Mouse (Mus musculus) heart, adult 18-20 months (tissue): ENCODE measurements at regions not wholly inside any gene's neighbourhood (a gene's known extent, or its start where the extent isn't known, plus 50 kb on each side); places are given as distances from the start of the nearest gene placed in this dataset.

Source experiments
- DNase-seq, 2 experiments: peaks; one replicate each; pipeline ENCODE4 v3.0.0; 2021 to 2022; ENCODE audit warnings: mixed read lengths in 1 of 2

DNA sequence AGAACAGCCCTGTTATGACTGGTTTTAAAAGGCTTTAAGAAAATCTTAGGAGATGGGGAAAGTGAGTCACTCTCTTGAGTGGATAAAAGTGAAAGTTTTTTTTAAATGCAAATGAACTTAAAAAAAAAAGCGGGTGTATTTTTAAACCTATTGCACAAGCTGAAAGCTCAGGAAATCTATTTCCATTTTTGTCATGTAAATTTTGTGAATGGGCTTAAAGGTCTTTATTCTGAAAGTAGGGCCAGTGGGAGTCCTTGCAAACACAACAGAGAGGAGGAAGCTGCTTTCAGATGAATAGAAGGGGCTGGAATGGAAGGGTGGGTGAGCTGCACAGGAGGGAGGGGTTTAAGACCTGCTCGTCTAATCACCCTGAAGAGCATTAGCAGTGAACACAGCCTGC lies 62.9 kb downstream of the Fam84a start:
- no peak for DNase-seq

DNA sequence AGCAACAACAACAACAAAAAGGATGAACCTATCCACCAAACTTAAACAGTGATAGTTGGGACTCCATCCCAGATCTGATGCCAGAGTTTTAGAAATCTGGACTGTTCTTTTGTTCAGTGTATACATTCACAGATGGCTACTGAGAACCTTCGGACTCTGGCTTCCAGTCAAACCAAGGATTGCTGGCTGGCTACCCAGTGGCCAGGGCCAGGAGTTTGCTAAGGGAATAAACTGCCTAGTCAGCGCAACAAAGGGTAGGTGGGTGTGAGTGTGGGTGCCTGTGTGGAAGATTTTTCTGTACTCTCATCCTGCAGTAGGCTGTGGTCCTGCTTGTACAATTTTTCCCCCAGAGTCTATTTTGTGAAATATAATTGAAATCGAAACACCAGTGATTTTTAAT lies 69.1 kb downstream of the Fam84a start:
- no peak for DNase-seq

DNA sequence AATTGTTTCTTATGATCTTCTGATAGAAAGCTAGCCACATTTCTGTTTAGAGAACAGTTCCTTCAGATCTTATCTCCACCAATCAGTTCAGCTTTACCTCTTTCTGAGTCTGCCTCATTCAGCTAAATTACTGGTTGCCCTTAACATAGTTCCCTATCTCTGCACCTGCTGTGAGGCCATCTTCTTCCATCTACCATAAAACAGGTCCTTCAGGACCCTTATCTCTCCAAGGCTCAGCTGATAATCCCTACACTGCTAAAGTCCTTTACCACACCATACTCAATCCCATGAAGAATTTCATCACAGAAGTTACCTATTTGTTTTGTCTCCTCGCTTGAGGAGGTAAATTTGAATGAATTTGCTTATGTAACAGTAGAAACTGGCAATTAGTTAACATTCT lies 72.0 kb downstream of the Fam84a start:
- DNase-seq, result no peak

DNA sequence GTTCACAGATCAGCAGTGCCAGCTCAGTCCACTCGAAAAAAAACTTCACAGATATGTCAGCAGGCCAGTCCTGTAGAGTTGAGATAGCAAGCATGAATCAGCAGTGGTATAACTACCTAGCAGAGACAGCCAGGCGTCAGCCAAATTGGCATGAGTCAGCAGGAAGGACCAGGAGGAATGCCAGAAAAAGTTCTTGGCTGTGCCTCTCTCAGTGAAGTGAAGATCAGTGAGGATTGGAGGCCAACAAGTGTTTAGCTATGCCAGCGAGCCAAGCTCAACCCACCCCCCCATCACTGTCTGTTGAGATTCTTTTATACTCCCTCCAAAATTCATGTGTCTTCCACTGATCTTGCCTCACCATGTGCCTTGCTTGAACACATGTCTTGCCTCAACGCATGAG lies 82.8 kb downstream of the Fam84a start:
- peak; percentile 55 to 73 for DNase-seq

DNA sequence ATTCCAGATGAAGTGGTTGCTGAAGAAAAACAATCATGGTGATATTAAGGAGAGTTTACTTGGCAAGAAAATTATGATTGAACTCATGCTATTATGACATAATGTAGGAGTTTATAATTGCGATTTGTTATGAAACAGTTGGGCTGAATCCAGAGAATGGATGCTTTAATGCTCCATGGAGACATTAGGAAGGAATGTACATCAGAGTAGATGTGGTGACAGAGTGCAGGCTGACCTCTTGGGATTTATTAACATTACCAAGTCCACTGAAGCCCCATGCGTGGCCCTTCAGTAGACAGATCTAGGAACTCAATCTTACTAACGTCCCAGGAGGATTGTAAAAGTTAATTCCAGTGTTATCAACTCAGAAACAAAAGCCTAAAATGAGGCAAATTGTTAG lies 86.5 kb downstream of the Fam84a start:
- no peak for DNase-seq

DNA sequence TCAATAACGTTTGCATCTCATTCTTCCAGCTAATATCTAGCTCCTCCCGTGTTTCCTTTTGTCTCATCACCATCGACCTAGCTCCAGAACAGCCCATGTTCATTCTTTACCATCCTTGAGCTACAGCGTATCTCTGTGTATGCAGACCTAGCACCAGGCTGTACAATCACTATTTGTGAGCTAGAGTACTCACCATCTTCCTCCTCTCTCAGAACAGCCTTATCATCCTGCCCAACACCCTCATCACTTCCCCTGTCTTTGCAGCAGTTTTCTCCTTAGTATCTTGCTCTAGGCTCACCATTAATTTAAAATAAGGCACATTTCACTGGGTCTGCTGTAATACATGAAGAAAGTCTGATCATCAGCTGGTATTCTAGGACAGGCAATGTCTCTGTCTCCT lies 88.6 kb downstream of the Fam84a start:
- DNase-seq, result no peak

DNA sequence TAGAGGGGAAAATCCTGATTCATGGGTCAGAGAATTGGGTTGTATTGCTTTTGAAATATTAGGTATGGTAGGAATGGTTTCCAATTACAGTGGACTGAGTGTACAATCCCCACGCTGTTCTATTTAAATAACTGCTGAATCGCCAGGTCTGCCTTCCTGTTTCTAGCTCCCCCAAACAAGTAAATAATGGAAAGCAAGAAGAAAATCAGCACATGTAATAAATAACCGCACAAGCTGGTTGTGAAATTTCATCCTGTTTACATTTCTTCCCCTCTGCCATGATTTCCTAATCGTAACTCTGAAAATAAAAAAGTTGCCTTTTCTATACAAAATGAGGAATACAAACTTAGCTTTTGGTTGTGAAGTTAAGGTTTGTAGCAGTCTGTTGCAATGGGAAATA lies 95.7 kb downstream of the Fam84a start:
- DNase-seq, result no peak

DNA sequence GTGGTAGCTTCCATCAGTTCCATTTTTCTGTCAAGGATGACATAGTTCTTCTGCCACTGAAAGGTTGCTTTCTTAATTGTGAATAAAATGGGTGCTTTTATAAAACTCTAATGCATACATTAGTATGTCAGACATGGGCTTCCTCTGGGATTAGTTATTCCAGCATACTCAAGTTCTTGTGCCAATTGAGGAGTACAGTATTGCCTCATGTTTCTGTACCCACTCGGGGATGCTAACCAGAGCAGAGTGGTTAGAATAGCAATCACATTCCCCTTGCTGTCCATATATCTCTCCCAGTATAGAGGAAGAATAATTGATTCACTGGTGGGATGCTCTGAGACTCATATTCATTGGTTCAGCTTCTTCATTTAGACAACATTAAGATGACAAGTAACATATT lies 119.5 kb downstream of the Fam84a start:
- DNase-seq, result no peak

DNA sequence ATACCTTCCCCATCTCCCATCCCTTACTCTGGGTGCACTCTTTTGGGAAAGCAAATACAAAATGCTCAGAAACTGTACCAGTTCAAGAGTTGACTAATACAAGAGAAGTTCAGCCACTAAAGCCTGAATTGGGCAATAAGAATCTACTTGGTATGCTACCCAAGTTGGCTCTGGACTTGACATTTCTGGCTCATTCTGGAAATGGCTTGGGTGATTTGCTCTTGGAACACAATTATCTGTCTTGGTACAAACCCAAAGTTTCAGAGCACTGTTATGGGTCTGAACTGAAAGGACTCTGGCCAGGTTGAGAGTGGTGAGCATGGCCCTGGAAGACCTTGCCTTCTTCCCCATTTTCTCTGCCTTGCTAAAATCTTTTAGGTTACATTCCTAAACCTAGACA lies 136.6 kb downstream of the Fam84a start:
- peak; percentile 10 to 34 for DNase-seq

DNA sequence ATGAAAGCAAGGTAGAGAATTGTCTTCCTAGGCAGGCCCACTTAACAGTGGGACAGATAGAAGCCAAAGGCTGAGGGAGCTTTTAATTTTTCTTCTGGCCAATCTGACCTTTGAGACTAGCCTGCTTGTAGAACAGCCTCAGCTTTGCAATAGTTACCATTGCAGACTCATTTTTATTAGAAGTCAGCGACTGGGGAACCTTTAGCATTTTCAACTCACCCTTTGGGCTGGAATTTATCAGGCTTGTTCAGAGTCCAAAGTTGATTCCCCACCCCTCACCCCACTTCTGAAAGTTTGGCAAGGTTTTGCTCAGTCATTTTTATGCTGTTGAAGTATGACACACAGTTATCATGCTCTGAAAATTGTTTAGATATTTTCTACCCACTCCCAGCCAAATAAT lies 145.9 kb downstream of the Fam84a start:
- no peak for DNase-seq

DNA sequence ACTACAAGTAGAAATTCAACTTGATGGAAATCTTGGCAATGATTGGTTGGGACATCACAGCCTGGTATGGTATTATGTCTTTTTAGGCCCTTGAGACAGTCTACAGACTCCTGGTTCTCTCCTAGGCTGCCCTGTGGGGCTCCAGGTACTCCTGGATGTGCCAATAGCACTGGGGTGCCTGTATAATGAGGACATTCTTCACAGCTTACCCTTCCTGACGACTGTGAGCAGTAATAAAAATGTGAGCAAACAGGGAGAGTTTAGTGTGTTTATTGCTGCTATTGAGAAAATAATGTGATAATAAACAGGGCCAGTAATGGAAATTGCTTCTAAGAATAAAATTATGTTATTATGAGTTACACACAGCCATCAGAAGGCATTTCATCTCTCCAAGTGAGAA lies 150.2 kb downstream of the Fam84a start:
- DNase-seq, result no peak

DNA sequence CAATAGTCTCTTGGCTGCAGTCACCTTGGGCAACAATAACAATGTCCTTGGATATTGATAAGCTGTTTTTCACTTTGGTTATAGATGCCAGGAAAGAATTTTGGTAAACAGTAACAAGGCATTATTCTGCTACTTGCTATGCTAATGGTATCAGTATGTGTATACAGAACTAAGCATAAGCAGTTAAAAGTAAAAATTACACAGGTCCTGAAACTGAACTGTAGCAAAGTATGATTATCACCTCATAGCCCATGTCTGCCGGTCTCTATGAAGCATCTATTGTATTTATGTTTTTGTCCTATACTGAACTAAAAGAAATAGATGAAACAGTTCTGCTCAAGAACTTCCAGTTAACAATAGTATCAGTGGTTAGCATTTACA lies 167.5 kb downstream of the Fam84a start:
- DNase-seq, result no peak

DNA sequence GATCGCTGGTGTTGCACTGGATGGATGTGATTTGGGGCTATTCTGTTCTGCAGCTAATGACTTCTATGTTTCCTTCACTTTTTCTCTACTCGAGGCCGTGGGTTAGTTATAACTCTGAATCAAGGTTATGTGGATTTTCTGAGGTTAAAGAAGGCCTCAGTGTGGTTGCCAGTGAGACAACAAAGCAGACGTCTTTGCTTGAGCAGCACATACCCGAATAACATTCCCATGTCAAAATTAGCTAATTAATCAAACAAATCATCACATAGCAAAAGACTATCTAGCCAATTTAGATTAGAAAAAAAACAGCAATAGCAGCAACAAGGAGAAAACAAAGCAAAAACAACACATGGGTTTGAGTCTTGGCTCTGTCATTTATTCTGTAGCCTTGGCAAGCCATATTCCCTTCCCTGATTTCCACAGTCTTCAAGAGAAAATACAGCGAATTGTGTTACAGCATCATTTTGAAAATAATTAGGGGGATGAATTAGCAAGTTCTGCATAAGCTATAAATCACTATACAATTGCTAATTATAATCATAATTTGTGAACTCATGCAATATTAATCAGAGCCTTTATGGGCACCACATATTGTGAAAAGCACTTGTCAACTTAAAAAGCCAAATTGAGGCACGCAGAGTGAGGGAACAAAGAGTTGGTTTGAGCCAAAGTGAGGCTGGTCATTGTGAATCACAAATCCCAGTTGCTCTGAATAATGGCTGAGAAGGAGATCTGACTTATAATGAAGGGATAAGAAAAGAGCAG lies 168.0 kb downstream of the Fam84a start:
- no peak for DNase-seq

DNA sequence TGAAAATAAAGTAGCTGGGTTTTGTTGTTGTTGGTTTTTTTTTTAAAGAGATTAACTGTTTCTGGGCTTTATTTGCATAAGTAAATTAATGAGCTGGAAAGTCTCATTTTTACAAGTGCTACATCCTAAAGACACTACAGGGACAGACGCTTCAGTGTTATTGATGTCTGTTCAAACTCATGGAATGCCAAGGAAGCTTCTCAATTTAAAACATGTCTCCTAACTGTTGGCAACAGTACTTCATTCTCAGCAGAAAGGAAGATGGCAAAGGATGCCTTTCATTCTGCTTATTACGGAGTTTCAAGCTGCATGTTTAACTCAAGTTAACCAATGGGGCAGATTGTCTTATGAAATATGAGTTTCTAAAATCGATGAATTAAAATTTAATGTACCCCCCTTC lies 187.3 kb downstream of the Fam84a start:
- no peak for DNase-seq

DNA sequence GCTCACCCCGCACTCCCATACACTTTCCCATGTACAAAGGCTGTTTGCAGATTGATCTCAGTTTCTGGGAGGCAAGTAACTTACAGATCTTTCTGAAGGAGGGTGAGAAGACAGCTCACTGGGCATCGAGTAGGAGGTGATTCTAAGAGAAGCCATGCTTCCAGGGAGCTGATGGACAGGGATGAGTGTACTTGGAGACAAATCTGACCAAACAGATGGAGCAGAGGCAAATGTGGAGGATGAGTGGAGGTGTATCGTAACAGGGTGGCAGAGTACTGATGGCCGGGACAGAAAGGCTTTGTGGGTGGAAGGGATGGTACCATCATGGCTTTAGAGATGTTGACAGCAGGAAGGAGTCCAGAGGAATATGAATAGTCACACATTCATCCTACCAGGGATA lies 212.4 kb downstream of the Fam84a start:
- no peak for DNase-seq

DNA sequence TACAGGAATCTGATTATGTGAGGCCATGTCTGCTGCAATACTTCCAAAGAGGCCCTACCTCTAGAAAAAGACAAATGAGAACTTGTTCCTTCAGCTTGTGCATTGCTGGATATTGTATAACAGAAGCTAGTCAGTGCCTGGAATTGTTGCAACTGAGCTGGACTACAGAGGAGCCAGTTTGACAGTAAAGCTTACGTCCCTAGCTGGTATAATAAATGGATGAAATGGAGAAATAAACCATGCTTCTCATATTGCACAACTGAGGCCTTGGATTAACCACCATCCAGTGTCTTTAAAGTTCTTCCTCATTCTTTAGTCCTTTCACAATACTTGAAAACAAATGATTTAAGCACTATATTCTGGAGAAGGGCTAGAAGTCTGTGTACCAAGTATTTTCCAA lies 230.8 kb downstream of the Fam84a start:
- DNase-seq, result no peak

DNA sequence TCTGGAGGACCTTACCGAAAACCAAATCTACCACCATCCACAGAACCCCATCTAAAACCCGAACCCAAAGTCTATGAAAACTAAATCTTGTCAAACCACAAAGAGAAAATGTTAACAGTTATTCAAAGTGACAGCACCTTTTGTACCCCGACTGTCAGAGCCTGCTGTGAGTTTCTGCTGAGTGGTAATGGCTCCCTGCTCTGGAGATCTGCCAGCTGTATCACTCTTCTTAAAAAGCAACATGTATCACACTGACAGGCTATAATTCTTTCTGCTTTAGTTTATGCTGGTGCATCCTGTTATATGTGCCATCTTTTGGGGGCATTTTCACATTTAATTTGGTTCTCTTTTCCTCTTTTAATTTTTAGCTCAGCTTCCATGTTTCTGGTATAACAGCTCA lies 268.5 kb downstream of the Fam84a start:
- no peak for DNase-seq

DNA sequence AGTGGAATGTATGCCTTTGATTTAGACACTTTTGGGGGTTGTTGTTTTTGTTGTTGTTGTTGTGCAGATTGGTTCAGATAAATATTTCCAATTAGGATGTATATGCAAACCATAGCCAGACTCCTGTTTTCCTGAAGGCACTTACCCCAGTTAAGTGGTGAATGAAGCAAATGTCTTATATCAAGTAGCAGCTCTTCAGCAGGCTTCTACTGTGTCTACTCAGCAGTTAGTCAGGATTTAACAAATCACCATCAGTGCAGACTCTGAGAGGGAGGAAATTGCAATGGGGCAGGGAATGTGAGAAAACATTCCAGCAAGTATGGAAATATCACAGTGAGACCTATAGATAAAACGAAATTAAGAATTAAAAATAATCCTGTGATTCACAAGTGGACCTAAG lies 282.7 kb downstream of the Fam84a start:
- DNase-seq, result no peak

DNA sequence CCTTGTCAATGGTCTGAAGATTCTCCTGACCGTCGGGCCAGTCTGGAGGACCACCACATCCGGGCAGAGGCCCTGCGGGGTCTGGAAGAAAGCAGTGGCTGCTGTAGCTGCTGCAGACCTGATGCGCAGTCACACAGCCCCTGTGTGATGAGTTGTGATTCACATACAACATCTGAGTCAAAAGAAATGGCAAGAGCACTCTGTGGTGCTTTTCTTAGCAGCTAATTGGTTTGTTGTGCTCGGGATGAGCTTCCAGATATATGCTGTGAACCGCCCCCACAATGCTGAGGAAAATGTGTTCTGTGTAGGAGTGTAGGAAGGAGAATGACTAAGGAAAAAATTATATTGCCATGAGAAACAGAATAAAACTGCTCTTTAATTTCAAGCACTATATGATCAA lies 290.6 kb downstream of the Fam84a start:
- DNase-seq, result no peak

DNA sequence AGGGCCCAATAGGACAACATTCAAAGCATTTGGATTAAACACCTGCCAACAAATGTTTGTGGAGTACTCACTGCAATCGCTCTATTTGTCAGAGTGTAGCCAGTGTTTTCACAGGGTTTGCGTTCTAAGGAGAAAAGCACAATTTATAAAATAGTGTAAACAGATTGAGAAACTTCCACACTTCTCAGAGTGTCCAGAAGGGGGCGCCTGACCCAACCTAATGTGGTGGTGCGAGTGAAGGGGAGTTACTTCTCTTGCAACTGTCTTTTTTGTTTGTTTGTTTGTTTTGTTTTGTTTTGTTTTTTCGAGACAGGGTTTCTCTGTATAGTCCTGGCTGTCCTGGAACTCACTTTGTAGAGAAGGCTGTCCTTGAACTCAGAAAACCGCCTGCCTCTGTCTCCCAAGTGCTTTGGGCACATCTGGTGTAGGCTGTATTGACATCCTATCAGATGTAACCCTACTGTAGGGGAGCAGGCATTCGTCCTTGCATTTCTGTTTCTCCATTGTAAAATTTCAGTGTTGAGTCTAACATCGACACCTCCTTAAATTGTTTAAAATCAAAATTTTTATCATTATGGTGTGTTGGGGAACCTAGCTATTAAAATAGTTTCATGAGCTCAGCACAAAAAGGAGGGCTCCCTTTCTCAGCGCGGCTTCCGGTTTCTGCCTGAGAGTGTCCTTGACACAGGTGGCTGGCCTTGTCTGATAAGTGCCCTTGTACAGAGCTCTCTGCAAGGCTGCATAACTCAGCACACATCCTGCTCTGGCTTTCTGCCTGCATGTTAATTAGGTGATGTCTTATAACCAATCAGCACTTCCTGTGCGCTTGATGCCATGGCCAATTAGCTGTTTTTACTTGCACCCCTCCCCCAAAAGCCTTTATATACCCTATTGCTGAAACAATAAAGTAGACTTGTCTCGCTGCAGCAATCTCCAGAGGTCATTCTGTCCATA lies 307.0 kb downstream of the Fam84a start:
- peak; percentile 4 to 46 for DNase-seq

DNA sequence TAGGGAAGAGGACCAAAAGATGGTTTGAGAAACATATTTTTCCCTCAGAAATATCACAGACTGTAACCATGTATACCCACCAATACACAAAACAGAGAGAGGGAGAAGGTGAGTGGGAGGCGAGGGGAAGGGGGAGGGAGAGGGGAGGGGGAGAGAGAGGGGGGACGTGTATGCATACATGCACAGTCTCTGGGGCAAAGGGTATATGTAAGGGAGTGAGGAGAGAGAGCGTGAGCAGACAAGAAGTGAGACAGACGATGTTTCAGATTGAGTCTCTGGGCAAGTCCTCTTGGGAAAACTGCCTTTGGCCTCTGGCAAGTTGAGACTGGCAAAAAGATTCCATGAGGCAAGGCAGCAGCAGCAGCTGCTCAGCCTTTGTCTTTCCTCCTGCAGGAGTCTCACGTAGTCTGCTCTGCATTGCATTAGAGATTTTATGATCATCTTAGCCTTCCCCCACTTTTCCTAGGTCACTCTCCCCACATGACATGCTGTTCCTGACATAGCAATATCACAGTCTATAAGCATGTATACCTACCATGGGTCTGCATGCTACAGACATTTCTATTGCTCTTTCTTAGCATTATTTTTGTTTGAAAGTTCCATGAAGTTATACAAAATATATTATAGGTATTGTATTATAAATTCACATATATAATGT lies 308.3 kb downstream of the Fam84a start:
- no peak for DNase-seq

DNA sequence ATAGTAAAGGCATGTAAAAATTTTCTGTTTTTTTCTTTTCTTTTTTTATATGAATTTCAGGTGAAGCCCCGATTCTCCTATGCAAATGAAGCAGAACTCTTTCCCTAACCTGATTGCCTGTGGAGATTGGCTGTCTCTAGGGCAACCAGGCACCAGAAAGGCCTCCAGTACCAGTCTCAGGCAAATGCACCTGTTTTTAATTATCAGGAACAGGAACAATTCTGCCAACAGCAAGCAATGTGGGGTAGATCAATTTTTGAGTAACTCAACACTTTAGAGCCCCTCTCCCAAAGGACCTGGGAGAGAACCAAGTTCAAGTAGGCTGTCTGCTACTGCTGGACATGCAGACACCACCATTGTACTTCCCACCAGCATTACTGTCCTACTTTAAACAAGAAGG lies 310.6 kb downstream of the Fam84a start:
- no peak for DNase-seq

DNA sequence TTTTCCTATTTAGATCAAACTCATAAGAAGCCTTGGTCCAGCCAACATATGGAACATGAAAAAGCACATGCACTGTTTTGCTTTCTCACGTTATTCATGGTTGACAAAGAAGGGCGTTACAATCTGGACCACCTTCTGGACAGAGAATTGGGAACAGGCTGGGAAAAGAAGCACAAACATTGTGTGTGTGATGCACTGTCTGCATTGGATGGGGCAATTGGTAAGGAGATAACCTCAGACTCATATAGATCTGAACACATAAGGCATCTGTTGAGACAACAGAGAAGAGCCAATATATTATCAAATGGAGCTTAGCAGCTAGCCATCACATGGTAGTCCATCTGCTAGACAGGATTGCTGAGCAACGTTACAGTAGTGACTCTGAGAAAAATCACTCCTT lies 317.1 kb downstream of the Fam84a start:
- DNase-seq, result no peak
